Mouse (Mus musculus): ENCODE measurements around the gene Pirt.
A peak's percentile ranks its signal among the peaks of the same experiment; 100 is the strongest.

Pirt gene

GRCm38 (mm10) chr11:66945224-66945767 is 33.5 kb downstream of the Pirt start:
- no peak for DNase-seq (ENCODE audit: low read depth, low spot score)

- no peak for DNase-seq (ENCODE audit: low read depth, low spot score)
Measured at GRCm38 (mm10) chr11:66946521-66946920, 34.7 kb downstream of the Pirt start.

- no peak for DNase-seq (ENCODE audit: low read depth, low spot score)
Measured at GRCm38 (mm10) chr11:66946922-66947321, 35.1 kb downstream of the Pirt start.

- no peak for DNase-seq (ENCODE audit: low read depth, low spot score)
Measured at GRCm38 (mm10) chr11:66956303-66956702, 44.5 kb downstream of the Pirt start, which contains the start of gene Tmem238l. Gene Tmem238l, plus strand, starts transcription at chr11:66956638.

GRCm38 (mm10) chr11:66960797-66961196 is 49.0 kb downstream of the Pirt start:
- DNase-seq (ENCODE audit: low read depth, low spot score), result no peak

GRCm38 (mm10) chr11:66961447-66962176 is 49.8 kb downstream of the Pirt start:
- no peak for DNase-seq (ENCODE audit: low read depth, low spot score)

- DNase-seq (ENCODE audit: low read depth, low spot score), result no peak
Measured at GRCm38 (mm10) chr11:66963462-66963861, 51.7 kb downstream of the Pirt start.

- DNase-seq (ENCODE audit: low read depth, low spot score), result peak; percentile 87
Measured at GRCm38 (mm10) chr11:66966500-66967116, 54.8 kb downstream of the Pirt start.

GRCm38 (mm10) chr11:66968575-66968974 is 56.8 kb downstream of the Pirt start:
- peak; percentile 25 for DNase-seq (ENCODE audit: low read depth, low spot score)

GRCm38 (mm10) chr11:66973507-66973906 is 61.7 kb downstream of the Pirt start:
- no peak for DNase-seq (ENCODE audit: low read depth, low spot score)

- no peak for DNase-seq (ENCODE audit: low read depth, low spot score)
Measured at GRCm38 (mm10) chr11:66975606-66976330, 64.0 kb downstream of the Pirt start.
